Mouse (Mus musculus) spleen, postnatal 36 days (tissue): ENCODE data around the gene Crim1.

Source experiments
- DNase-seq, 2 experiments: peaks; one replicate each; pipeline ENCODE4 v3.0.0; 2022; ENCODE audit warnings: low spot score in 2 of 2, mixed read lengths in 1 of 2

Crim1 gene

GRCm38 (mm10) chr17:78417381-78418281 is 217.6 kb downstream of the Crim1 start, which contains the start of gene Fez2:
Fez2 (minus strand) TSS chr17:78418152.
- peak; percentile 86 for DNase-seq

- no peak for DNase-seq
Measured at GRCm38 (mm10) chr17:78419216-78419615, 219.2 kb downstream of the Crim1 start.

GRCm38 (mm10) chr17:78425026-78425425 is 225.0 kb downstream of the Crim1 start:
- no peak for DNase-seq
